Mouse (Mus musculus) midbrain, postnatal 0 days (tissue): ENCODE data around the gene Lrwd1. TPM values are rescaled to one million over a fixed set of nuclear protein-coding genes. Genes with fewer than 3 reads are reported as not detected.
A peak's percentile ranks its signal among the peaks of the same experiment; 100 is the strongest.

Experiments used
- ATAC-seq: fragments of 200-750 bp; cut with Nextera tagmentation; 2 replicates; pipeline ENCODE4 v1.8.0; 2017; ENCODE audit warnings: moderate number of reproducible peaks, mild to moderate bottlenecking, moderate TSS enrichment, moderate library complexity; ENCODE audit not compliant: low FRiP score
- DNase-seq: peaks from one replicate; pipeline ENCODE4 v3.0.0-alpha.2; 2015; ENCODE audit warnings: low spot score
- H3K27ac ChIP-seq: fragments of 300-500 bp; sonication (generic); 2 replicates; pipeline ENCODE4 v1.5.1; 2014; ENCODE audit warnings: low read depth, mild to moderate bottlenecking, low read length, mixed read lengths
- H3K27me3 ChIP-seq: fragments of 300-500 bp; sonication (generic); 2 replicates; pipeline ENCODE4 v1.6.1; 2014; ENCODE audit warnings: low read length, control low read depth, mixed read lengths; ENCODE audit not compliant: insufficient read depth
- H3K36me3 ChIP-seq: fragments of 300-500 bp; sonication (generic); 2 replicates; pipeline ENCODE4 v1.6.1; 2014; ENCODE audit warnings: low read length, control low read depth, mixed read lengths; ENCODE audit not compliant: insufficient read depth
- H3K4me1 ChIP-seq: fragments of 300-500 bp; sonication (generic); 2 replicates; pipeline ENCODE4 v1.6.1; 2014; ENCODE audit warnings: mild to moderate bottlenecking, control low read depth, antibody characterized with exemption, low read length, mixed read lengths; ENCODE audit not compliant: insufficient read depth
- H3K4me2 ChIP-seq: fragments of 300-500 bp; sonication (generic); 2 replicates; pipeline ENCODE4 v1.6.1; 2014; ENCODE audit warnings: low read depth, mild to moderate bottlenecking, low read length, mixed read lengths; ENCODE audit not compliant: poor library complexity, severe bottlenecking
- H3K4me3 ChIP-seq: fragments of 300-500 bp; sonication (generic); 2 replicates; pipeline ENCODE4 v1.5.1; 2014; ENCODE audit warnings: low read depth, mild to moderate bottlenecking, low read length, moderate library complexity
- H3K9ac ChIP-seq: fragments of 300-500 bp; sonication (generic); replicated peaks from 2 replicates; pipeline ENCODE4 v1.6.1; 2014; ENCODE audit warnings: mild to moderate bottlenecking, low read length, moderate library complexity, mixed read lengths; ENCODE audit not compliant: poor library complexity, severe bottlenecking
- H3K9me3 ChIP-seq: fragments of 300-500 bp; sonication (generic); 2 replicates; pipeline ENCODE4 v1.6.1; 2016; ENCODE audit warnings: low read length, control low read depth
- CTCF ChIP-seq: IDR thresholded peaks from 2 replicates; pipeline ENCODE4 v1.5.1; 2016; ENCODE audit warnings: antibody characterized with exemption, mild to moderate bottlenecking
- WGBS: fragments of 180-500 bp; shearing (Covaris S2); extraction: QIAGEN DNeasy Blood & Tissue Kit; methylation state at CpG from one replicate; pipeline ENCODE4 v1.1.7; 2014; 5-methylcytosine and 5-hydroxymethylcytosine counted together
- polyA plus RNA-seq: library from polyadenylated mRNA; unstranded; fragments of >200 nt; fragmentation: Nextera tagmentation; extraction: Ambion mirVana; gene quantifications from 2 replicates; pipeline ENCODE4 v1.2.1, GENCODE M21; 2015
- total RNA-seq: library from RNA; depleted of rRNA; stranded (reverse); fragments of >200 nt; gene quantifications from 2 replicates; pipeline ENCODE4 v1.2.3, GENCODE M21; 2014

The Lrwd1 gene
- total and polyA plus RNA-seq, 2 experiments from 2014 or later = 16.3 to 33.2 TPM

GRCm38 (mm10) chr5:136082345-136082744, 53.5 kb downstream of the Lrwd1 start:
- TF ChIP-seq CTCF = peak; percentile 41
- Histone ChIP-seq H3K36me3 (no peaks in the 10 kb centered on the region), H3K4me3 (no peak overlapping the region), H3K27ac (no peak overlapping the region), H3K4me1 (peaks cover 7% of the 10 kb centered on the region; the same call in 1 of the 2 replicates), H3K4me2 (no peak overlapping the region), H3K9ac (no peak overlapping the region), H3K27me3 (no peaks in the 10 kb centered on the region), H3K9me3 (no peaks in the 10 kb centered on the region)
- no peak for ATAC-seq
- no peak for DNase-seq
- WGBS = 80% methylated on average over 4 of the region's 4 CpGs

GRCm38 (mm10) chr5:136078136-136078535, 57.7 kb downstream of the Lrwd1 start:
- DNase-seq = no peak
- Histone ChIP-seq H3K4me2 (no peak overlapping the region), H3K9ac (no peak overlapping the region), H3K4me1 (no peaks in the 10 kb centered on the region), H3K36me3 (no peaks in the 10 kb centered on the region), H3K4me3 (no peak overlapping the region), H3K27ac (no peak overlapping the region), H3K9me3 (no peaks in the 10 kb centered on the region), H3K27me3 (no peaks in the 10 kb centered on the region)
- ATAC-seq = no peak
- 91% methylated on average over 5 of the region's 5 CpGs for WGBS
- no peak for TF ChIP-seq CTCF

GRCm38 (mm10) chr5:136077001-136077550, 58.8 kb downstream of the Lrwd1 start:
- Histone ChIP-seq H3K27me3 (no peaks in the 10 kb centered on the region), H3K4me1 (no peaks in the 10 kb centered on the region), H3K36me3 (no peaks in the 10 kb centered on the region), H3K9ac (no peak overlapping the region), H3K4me3 (no peak overlapping the region), H3K4me2 (no peak overlapping the region), H3K27ac (no peak overlapping the region), H3K9me3 (no peaks in the 10 kb centered on the region)
- DNase-seq (no peak), ATAC-seq (no peak)
- 87% methylated on average over 9 of the region's 9 CpGs for WGBS
- no peak for TF ChIP-seq CTCF

GRCm38 (mm10) chr5:136076284-136076683, 59.6 kb downstream of the Lrwd1 start:
- no peak for TF ChIP-seq CTCF
- no peaks in the 10 kb centered on the region for H3K4me1 ChIP-seq
- no peaks in the 10 kb centered on the region for H3K36me3 ChIP-seq
- no peaks in the 10 kb centered on the region for H3K9me3 ChIP-seq
- no peak overlapping the region for H3K4me3 ChIP-seq
- no peak overlapping the region for H3K4me2 ChIP-seq
- no peak for ATAC-seq
- H3K27ac ChIP-seq = no peak overlapping the region
- 44% methylated on average over 7 of the region's 7 CpGs for WGBS
- H3K27me3 ChIP-seq = no peaks in the 10 kb centered on the region
- no peak overlapping the region for H3K9ac ChIP-seq
- peak; percentile 2 for DNase-seq

GRCm38 (mm10) chr5:136075076-136075475, 60.8 kb downstream of the Lrwd1 start:
- no peaks in the 10 kb centered on the region for H3K36me3 ChIP-seq
- H3K4me2 ChIP-seq = no peak overlapping the region
- no peaks in the 10 kb centered on the region for H3K9me3 ChIP-seq
- ATAC-seq (no peak), DNase-seq (no peak)
- no peak overlapping the region for H3K27ac ChIP-seq
- H3K27me3 ChIP-seq = no peaks in the 10 kb centered on the region
- no peaks in the 10 kb centered on the region for H3K4me1 ChIP-seq
- 96% methylated on average over 5 of the region's 5 CpGs for whole genome bisulfite sequencing
- no peak overlapping the region for H3K4me3 ChIP-seq
- no peak overlapping the region for H3K9ac ChIP-seq
- no peak for TF ChIP-seq CTCF

GRCm38 (mm10) chr5:136073526-136073925, 62.3 kb downstream of the Lrwd1 start:
- H3K27ac ChIP-seq = no peak overlapping the region
- no peak for ATAC-seq

More at GRCm38 (mm10) chr5:136073526-136073925, 62.3 kb downstream of the Lrwd1 start:
- Histone ChIP-seq H3K36me3 (no peaks in the 10 kb centered on the region), H3K9ac (no peak overlapping the region), H3K4me2 (no peak overlapping the region), H3K27me3 (no peaks in the 10 kb centered on the region), H3K9me3 (no peaks in the 10 kb centered on the region), H3K4me1 (no peaks in the 10 kb centered on the region), H3K4me3 (no peak overlapping the region)
- WGBS = 74% methylated on average over 11 of the region's 11 CpGs
- no peak for TF ChIP-seq CTCF
- DNase-seq = no peak
